Mouse (Mus musculus) G1E (cell line): ENCODE data around the gene Wasf2.

Experiments used
- CTCF ChIP-seq: IDR thresholded peaks from 2 replicates; pipeline ENCODE4 v1.5.1; 2012; ENCODE audit warnings: low read depth, low read length, inconsistent platforms, mixed read lengths
- GATA1 ChIP-seq: IDR thresholded peaks from 2 replicates; pipeline ENCODE4 v1.6.1; 2012; ENCODE audit warnings: borderline replicate concordance, low read length, inconsistent platforms, mixed read lengths
- TAL1 ChIP-seq: conservative IDR thresholded peaks from 2 replicates; pipeline ENCODE4 v1.6.1; 2012; ENCODE audit warnings: low read depth, low read length, inconsistent platforms, mixed read lengths

- TF ChIP-seq TAL1 (no peak), CTCF (no peak), GATA1 (no peak)
These were observed 28.8 kb downstream of the Wasf2 start for GRCm38 (mm10) chr4:133159127-133159526.
